11 mouse cellular contexts compared by ENCODE assay signal in genomic region chr6:101318530-101318929, GRCm38 (mm10). TPM values are rescaled to one million over a fixed set of nuclear protein-coding genes. Genes with fewer than 3 reads are reported as not detected.
A peak's percentile ranks its signal among the peaks of the same experiment; 100 is the strongest.
DNase-seq lines count a peak whose midpoint lies in the region; ATAC-seq and TF ChIP-seq lines count a peak whose summit lies in the region.
"Had no signal": no experiment of that assay in that cellular context is flagged by ENCODE, and none has a peak within 500 bp of the region (broad histone marks: within the 10 kb centered on the region; RNA-seq: fewer than 3 reads in every experiment).

No protein-coding gene starts in this region.

- DNase-seq in heart, postnatal 10 days: no peak
- DNase-seq in midbrain, embryonic 10.5 days (ENCODE audit: low spot score): no peak
- no peak for DNase-seq in midbrain, embryonic 11.5 days (ENCODE audit: low spot score, missing footprints)
- DNase-seq in right cerebral cortex, adult 2 months (ENCODE audit: low spot score in 2 of 2): no peak
- DNase-seq: kidney, postnatal 4 days had no signal

- peak overlapping the region; percentile 34; the same call in 1 of the 2 replicates for H3K27ac ChIP-seq in heart, embryonic 13.5 days (replicated peaks)
- H3K27ac ChIP-seq in midbrain, embryonic 10.5 days (replicated peaks): peak overlapping the region; percentile 65
- no peak overlapping the region for H3K27ac ChIP-seq in midbrain, embryonic 11.5 days (ENCODE audit: low read depth, low read length)
- peak overlapping the region; percentile 49 for H3K27ac ChIP-seq in embryonic fibroblast, embryonic 13.5 days (ENCODE audit: insufficient read depth, low read length)
- H3K27ac ChIP-seq in stomach, embryonic 15.5 days: peak overlapping the region; percentile 57; the same call in 1 of the 2 replicates

- H3K4me2 ChIP-seq in heart, embryonic 13.5 days: no peak overlapping the region
- no peak overlapping the region for H3K4me2 ChIP-seq in midbrain, embryonic 11.5 days
- no peak overlapping the region for H3K4me2 ChIP-seq in stomach, embryonic 15.5 days

- no peaks in the 10 kb centered on the region for H3K36me3 ChIP-seq in heart, embryonic 13.5 days
- H3K36me3 ChIP-seq in midbrain, embryonic 10.5 days: no peaks in the 10 kb centered on the region
- H3K36me3 ChIP-seq in midbrain, embryonic 11.5 days (ENCODE audit: control insufficient read depth, insufficient read depth, low read length): no peaks in the 10 kb centered on the region
- no peaks in the 10 kb centered on the region for H3K36me3 ChIP-seq in stomach, embryonic 15.5 days

- intact Hi-C loops in heart, postnatal 10 days (cut with DNase I): no loop called here

- H3K4me1 ChIP-seq in heart, embryonic 13.5 days: peaks cover 59% of the 10 kb centered on the region
- H3K4me1 ChIP-seq in midbrain, embryonic 10.5 days: peaks cover 19% of the 10 kb centered on the region
- H3K4me1 ChIP-seq in midbrain, embryonic 11.5 days (ENCODE audit: control insufficient read depth, insufficient read depth, low read length): no peaks in the 10 kb centered on the region; the same call in none of the 2 replicates
- peaks cover 12% of the 10 kb centered on the region for H3K4me1 ChIP-seq in embryonic fibroblast, embryonic 13.5 days (ENCODE audit: control insufficient read depth, insufficient read depth, low read length)
- H3K4me1 ChIP-seq in stomach, embryonic 15.5 days: no peaks in the 10 kb centered on the region; the same call in 1 of the 2 replicates

- TF ChIP-seq CTCF in embryonic fibroblast, embryonic 13.5 days (IDR thresholded peaks at IDR 0.05; ENCODE audit: borderline replicate concordance, insufficient read depth, low read length): no peak

- H3K27me3 ChIP-seq in heart, embryonic 13.5 days (replicated peaks): no peaks in the 10 kb centered on the region
- no peaks in the 10 kb centered on the region for H3K27me3 ChIP-seq in midbrain, embryonic 10.5 days (ENCODE audit: low read depth, poor library complexity, severe bottlenecking)
- no peaks in the 10 kb centered on the region for H3K27me3 ChIP-seq in midbrain, embryonic 11.5 days (ENCODE audit: control insufficient read depth, insufficient read depth, low read length)
- no peaks in the 10 kb centered on the region for H3K27me3 ChIP-seq in stomach, embryonic 15.5 days (replicated peaks)

- H3K9ac ChIP-seq in heart, embryonic 13.5 days: peak overlapping the region; percentile 54
- no peak overlapping the region for H3K9ac ChIP-seq in midbrain, embryonic 11.5 days (ENCODE audit: low read length)
- H3K9ac ChIP-seq in stomach, embryonic 15.5 days: no peak overlapping the region

- WGBS in heart, embryonic 13.5 days: 51% methylated on average over 6 of the region's 6 CpGs
- WGBS in midbrain, embryonic 10.5 days: 50% methylated on average over 6 of the region's 6 CpGs
- 39% methylated on average over 6 of the region's 6 CpGs for WGBS in midbrain, embryonic 11.5 days
- WGBS in stomach, embryonic 15.5 days: 37% methylated on average over 6 of the region's 6 CpGs

- H3K4me3 ChIP-seq in heart, embryonic 13.5 days: no peak overlapping the region
- H3K4me3 ChIP-seq in midbrain, embryonic 10.5 days: no peak overlapping the region
- H3K4me3 ChIP-seq in midbrain, embryonic 11.5 days (ENCODE audit: low read depth, low read length): no peak overlapping the region
- H3K4me3 ChIP-seq in embryonic fibroblast, embryonic 13.5 days (ENCODE audit: insufficient read depth, low read length): no peak overlapping the region
- no peak overlapping the region for H3K4me3 ChIP-seq in stomach, embryonic 15.5 days (replicated peaks)

- TF ChIP-seq POLR2A in embryonic fibroblast, embryonic 13.5 days (IDR thresholded peaks at IDR 0.05; ENCODE audit: low read depth, low read length): no peak

- H3K9me3 ChIP-seq in heart, embryonic 13.5 days: no peaks in the 10 kb centered on the region
- no peaks in the 10 kb centered on the region for H3K9me3 ChIP-seq in midbrain, embryonic 10.5 days (replicated peaks)
- H3K9me3 ChIP-seq in midbrain, embryonic 11.5 days (ENCODE audit: control insufficient read depth, low read length): no peaks in the 10 kb centered on the region
- H3K9me3 ChIP-seq in stomach, embryonic 15.5 days: no peaks in the 10 kb centered on the region

- ATAC-seq in heart, embryonic 13.5 days (ENCODE audit: extremely low read depth, insufficient number of reproducible peaks, low FRiP score, low TSS enrichment): no peak
- no peak for ATAC-seq in midbrain, embryonic 11.5 days (ENCODE audit: low FRiP score)
- no peak for ATAC-seq in stomach, embryonic 15.5 days (ENCODE audit: insufficient read depth, low FRiP score, low read depth)
- no peak for ATAC-seq in CD4-positive, CD25-positive, alpha-beta regulatory T cell, adult 4 months

RNA-seq across cellular contexts. Expression of gene Pdzrn3, which starts 59.2 kb away (rescaled TPM):
- 9.7 and 9.8 TPM in 2 replicates for polyA plus RNA-seq in heart, embryonic 13.5 days (2015; fragmentation: Nextera tagmentation; extraction: Ambion mirVana)
- total RNA-seq in heart, postnatal 10 days (2021): 10 to 100 TPM; 41.4 to 69.5 TPM
- polyA plus RNA-seq in midbrain, embryonic 10.5 days (2016; fragmentation: Nextera tagmentation; extraction: Ambion mirVana): 5.4 and 6.1 TPM in 2 replicates
- 8.4 and 8.8 TPM in 2 replicates for polyA plus RNA-seq in midbrain, embryonic 11.5 days (2014; fragmentation: Nextera tagmentation; extraction: Ambion mirVana)
- polyA plus RNA-seq in embryonic fibroblast, embryonic 13.5 days (2011; ENCODE audit: insufficient read length, low read depth, missing spikeins): 65.4 and 67.9 TPM in 2 replicates
- 12.5 and 12.6 TPM in 2 replicates for polyA plus RNA-seq in stomach, embryonic 15.5 days (2015; fragmentation: Nextera tagmentation; extraction: Ambion mirVana)
- polyA plus RNA-seq in CD4-positive, CD25-positive, alpha-beta regulatory T cell, adult 4 months (2017; shearing (Covaris generic)): not detected
- total RNA-seq: common myeloid progenitor, adult 5-6 weeks; hematopoietic stem cell, adult 5-6 weeks had no signal
